Mouse (Mus musculus) cortical plate, adult 2 months (tissue): ENCODE data around the gene Ttc9c. TPM values are rescaled to one million over a fixed set of nuclear protein-coding genes. Genes with fewer than 3 reads are reported as not detected.

Experiments used
- H3K27ac ChIP-seq: fragments of 200-500 bp; 2 replicates; pipeline ENCODE4 v1.5.1; 2012; ENCODE audit warnings: low read length, control low read depth, inconsistent platforms; ENCODE audit not compliant: insufficient read depth
- H3K4me1 ChIP-seq: fragments of 200-500 bp; 2 replicates; pipeline ENCODE4 v1.6.1; 2011; ENCODE audit warnings: low read length; ENCODE audit not compliant: control insufficient read depth, insufficient read depth
- H3K4me3 ChIP-seq: fragments of 200-500 bp; 2 replicates; pipeline ENCODE4 v1.5.1; 2011; ENCODE audit warnings: mild to moderate bottlenecking, low read length, control low read depth; ENCODE audit not compliant: insufficient read depth
- CTCF ChIP-seq: fragments of 200-500 bp; IDR thresholded peaks from 2 replicates; pipeline ENCODE4 v1.5.1; 2011; ENCODE audit warnings: mild to moderate bottlenecking, control low read depth, low read length; ENCODE audit not compliant: insufficient read depth; ENCODE audit errors: extremely low read depth
- POLR2A ChIP-seq: fragments of 200-500 bp; IDR thresholded peaks from 2 replicates; pipeline ENCODE4 v1.6.1; 2011; ENCODE audit warnings: mild to moderate bottlenecking, low read length, control low read depth; ENCODE audit not compliant: insufficient read depth; ENCODE audit errors: extremely low read depth
- polyA plus RNA-seq: library from polyadenylated mRNA; depleted of rRNA; stranded (reverse); fragments of >200 nt; gene quantifications from 2 replicates; pipeline ENCODE4 v1.2.3, GENCODE M21; 2012; rRNA removed

Ttc9c gene
- polyA plus RNA-seq, 1 experiment, result 29.5 TPM

DNA sequence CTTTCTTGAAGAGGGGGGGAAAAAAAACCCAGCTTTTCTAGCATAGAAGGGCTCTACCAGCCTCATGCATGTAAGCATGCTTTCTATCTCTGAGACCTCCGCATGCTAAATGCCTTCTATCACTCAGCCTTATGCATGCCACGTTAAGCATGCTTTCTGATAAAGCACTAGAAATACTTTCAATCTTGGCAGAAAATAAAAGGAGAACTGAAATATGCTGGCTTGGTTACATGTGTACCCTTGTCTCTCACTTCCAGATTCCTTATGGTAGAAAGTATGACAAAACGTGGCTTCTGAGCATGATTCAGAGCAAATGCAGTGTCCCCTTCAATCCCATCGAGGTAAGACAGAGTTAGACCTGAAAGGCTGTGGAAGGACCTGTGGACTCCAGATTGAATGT, 55.9 kb downstream of the Ttc9c start:
- Histone ChIP-seq H3K4me3 (no peak overlapping the region), H3K27ac (no peak overlapping the region), H3K4me1 (no peaks in the 10 kb centered on the region; the same call in 1 of the 2 replicates)
- TF ChIP-seq POLR2A (no peak), CTCF (no peak)

DNA sequence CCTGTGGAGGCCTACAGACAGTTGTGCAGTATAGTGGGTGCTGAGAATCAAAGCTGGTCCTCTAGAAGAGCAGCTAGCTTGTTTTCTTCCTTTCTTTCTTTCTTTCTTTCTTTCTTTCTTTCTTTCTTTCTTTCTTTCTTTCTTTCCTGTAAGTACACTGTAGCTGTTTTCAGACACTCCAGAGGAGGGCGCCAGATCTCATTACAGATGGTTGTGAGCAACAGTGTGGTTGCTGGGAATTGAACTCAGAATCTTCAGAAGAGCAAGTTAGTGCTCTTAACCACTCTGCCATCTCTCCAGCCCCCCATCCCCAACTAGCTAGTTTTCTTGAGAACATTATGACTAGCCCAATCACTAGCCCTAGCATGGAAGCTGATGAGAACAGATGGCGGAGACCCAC, 58.4 kb downstream of the Ttc9c start:
- Histone ChIP-seq H3K4me1 (peaks cover 3% of the 10 kb centered on the region), H3K4me3 (no peak overlapping the region), H3K27ac (no peak overlapping the region)
- TF ChIP-seq POLR2A (no peak), CTCF (no peak)

Other genes starting within 250 kb of the Ttc9c start
- gene Slc22a8, start 228.1 kb downstream of the Ttc9c start, polyA plus RNA-seq, result 23.4 and 23.9 TPM in 2 replicates
- 5.9 and 6.5 TPM in 2 replicates for gene Slc22a6, start 201.3 kb downstream of the Ttc9c start, polyA plus RNA-seq
- gene Chrm1, start 155.5 kb downstream of the Ttc9c start, polyA plus RNA-seq, result 109 and 117 TPM in 2 replicates
- 200 TPM in 2 replicates for gene Slc3a2, start 96.0 kb downstream of the Ttc9c start, polyA plus RNA-seq
- gene Wdr74, start 83.5 kb downstream of the Ttc9c start, polyA plus RNA-seq, result 50.2 and 51.3 TPM in 2 replicates
- gene 1700092M07Rik, start 78.6 kb downstream of the Ttc9c start, polyA plus RNA-seq, result 0.59 TPM in 1 of 2 replicates, not detected in the other
- 106 and 109 TPM in 2 replicates for gene Stx5a, start 77.9 kb downstream of the Ttc9c start, polyA plus RNA-seq
- 121 and 127 TPM in 2 replicates for gene Nxf1, start 62.3 kb downstream of the Ttc9c start, polyA plus RNA-seq
- 134 and 142 TPM in 2 replicates for gene Tmem223, start 48.3 kb downstream of the Ttc9c start, polyA plus RNA-seq
- 18.7 and 18.8 TPM in 2 replicates for gene Tmem179b, start 44.9 kb downstream of the Ttc9c start, polyA plus RNA-seq
- 15.1 and 15.5 TPM in 2 replicates for gene Taf6l, start 32.9 kb downstream of the Ttc9c start, polyA plus RNA-seq
- gene Polr2g, start 20.8 kb downstream of the Ttc9c start, polyA plus RNA-seq, result 177 and 184 TPM in 2 replicates
- 4.0 TPM in 2 replicates for gene Zbtb3, start 16.8 kb downstream of the Ttc9c start, polyA plus RNA-seq
- 78.5 and 85.1 TPM in 2 replicates for gene Hnrnpul2, start 677 bp upstream of the Ttc9c start, polyA plus RNA-seq
- gene AC129217.1, start 10.4 kb upstream of the Ttc9c start, polyA plus RNA-seq, result not detected in 2 replicates
- gene Bscl2, start 18.1 kb upstream of the Ttc9c start, polyA plus RNA-seq, result 135 and 137 TPM in 2 replicates
- gene Gng3, start 19.9 kb upstream of the Ttc9c start, polyA plus RNA-seq, result 275 and 293 TPM in 2 replicates
- 1.0 and 1.3 TPM in 2 replicates for gene Lrrn4cl, start 31.4 kb upstream of the Ttc9c start, polyA plus RNA-seq
- gene Ubxn1, start 52.2 kb upstream of the Ttc9c start, polyA plus RNA-seq, result 108 and 118 TPM in 2 replicates
- 70.1 and 77.2 TPM in 2 replicates for gene Uqcc3, start 61.6 kb upstream of the Ttc9c start, polyA plus RNA-seq
- gene Lbhd1, start 64.4 kb upstream of the Ttc9c start, polyA plus RNA-seq, result 3.4 and 4.2 TPM in 2 replicates
- gene Gm49403, start 64.6 kb upstream of the Ttc9c start, polyA plus RNA-seq, result not detected in 2 replicates
- gene 1810009A15Rik, start 69.5 kb upstream of the Ttc9c start, polyA plus RNA-seq, result 40.1 and 41.3 TPM in 2 replicates
- gene Gm49416, start 69.6 kb upstream of the Ttc9c start, polyA plus RNA-seq, result not detected in 2 replicates
- 16.1 and 16.7 TPM in 2 replicates for gene Ints5, start 73.7 kb upstream of the Ttc9c start, polyA plus RNA-seq
- gene Ganab, start 78.7 kb upstream of the Ttc9c start, polyA plus RNA-seq, result 87.5 and 89.8 TPM in 2 replicates
- gene B3gat3, start 101.0 kb upstream of the Ttc9c start, polyA plus RNA-seq, result 222 and 224 TPM in 2 replicates
- 8.0 and 9.2 TPM in 2 replicates for gene Rom1, start 110.0 kb upstream of the Ttc9c start, polyA plus RNA-seq
- 12.8 and 13.2 TPM in 2 replicates for gene Eml3, start 110.2 kb upstream of the Ttc9c start, polyA plus RNA-seq
- 24.6 and 25.2 TPM in 2 replicates for gene Mta2, start 122.5 kb upstream of the Ttc9c start, polyA plus RNA-seq
- 20.0 and 22.8 TPM in 2 replicates for gene Tut1, start 134.5 kb upstream of the Ttc9c start, polyA plus RNA-seq
- gene Eef1g, start 147.7 kb upstream of the Ttc9c start, polyA plus RNA-seq, result 286 and 289 TPM in 2 replicates
- gene Ahnak, start 170.0 kb upstream of the Ttc9c start, polyA plus RNA-seq, result 6.7 and 7.7 TPM in 2 replicates